Mouse (Mus musculus) embryonic fibroblast, embryonic 13.5 days (primary cell): ENCODE results near the gene Lin54. TPM values are rescaled to one million over a fixed set of nuclear protein-coding genes. Genes with fewer than 3 reads are reported as not detected.

Experiments used
- H3K27ac ChIP-seq: 2 replicates; pipeline ENCODE4 v1.5.1; 2012; ENCODE audit warnings: low read length, control low read depth, inconsistent platforms; ENCODE audit not compliant: insufficient read depth
- H3K4me1 ChIP-seq: 2 replicates; pipeline ENCODE4 v1.6.1; 2011; ENCODE audit warnings: low read length; ENCODE audit not compliant: control insufficient read depth, insufficient read depth
- H3K4me3 ChIP-seq: 2 replicates; pipeline ENCODE4 v1.5.1; 2011; ENCODE audit warnings: mild to moderate bottlenecking, control low read depth, low read length; ENCODE audit not compliant: insufficient read depth
- CTCF ChIP-seq: IDR thresholded peaks from 2 replicates; pipeline ENCODE4 v1.5.1; 2011; ENCODE audit warnings: mild to moderate bottlenecking, control low read depth, low read length, moderate library complexity, borderline replicate concordance; ENCODE audit not compliant: insufficient read depth
- POLR2A ChIP-seq: IDR thresholded peaks from 2 replicates; pipeline ENCODE4 v1.6.1; 2011; ENCODE audit warnings: low read depth, mild to moderate bottlenecking, control low read depth, low read length, moderate library complexity
- polyA plus RNA-seq: library from polyadenylated mRNA; stranded (reverse); fragments of >200 nt; gene quantifications from 2 replicates; pipeline ENCODE4 v1.2.4, GENCODE M21; 2011; ENCODE audit warnings: low read depth; ENCODE audit not compliant: missing spikeins, insufficient read length

Lin54 gene
- polyA plus RNA-seq, 1 experiment: 23.8 TPM

- TF ChIP-seq CTCF: no peak
- TF ChIP-seq POLR2A: no peak
- peaks cover 13% of the 10 kb centered on the region for H3K4me1 ChIP-seq
- H3K4me3 ChIP-seq: no peak overlapping the region
- no peak overlapping the region for H3K27ac ChIP-seq
These were observed 8.7 kb downstream of the Lin54 start for GRCm38 (mm10) chr5:100491704-100492103.

- no peak for TF ChIP-seq POLR2A
- Histone ChIP-seq H3K27ac (no peak overlapping the region), H3K4me3 (no peak overlapping the region), H3K4me1 (peaks cover 13% of the 10 kb centered on the region)
These were observed 11.1 kb downstream of the Lin54 start for GRCm38 (mm10) chr5:100489340-100489739.

GRCm38 (mm10) chr5:100488231-100488630, 12.2 kb downstream of the Lin54 start:
- Histone ChIP-seq H3K4me3 (no peak overlapping the region), H3K27ac (no peak overlapping the region), H3K4me1 (peaks cover 13% of the 10 kb centered on the region)
- TF ChIP-seq CTCF: no peak
- TF ChIP-seq POLR2A: no peak

GRCm38 (mm10) chr5:100487120-100487519, 13.3 kb downstream of the Lin54 start:
- TF ChIP-seq POLR2A (no peak), CTCF (no peak)
- Histone ChIP-seq H3K4me1 (peaks cover 13% of the 10 kb centered on the region), H3K27ac (no peak overlapping the region), H3K4me3 (no peak overlapping the region)

- Histone ChIP-seq H3K27ac (no peak overlapping the region), H3K4me3 (no peak overlapping the region), H3K4me1 (no peaks in the 10 kb centered on the region)
- no peak for TF ChIP-seq POLR2A
- no peak for TF ChIP-seq CTCF
These were observed 16.9 kb downstream of the Lin54 start for GRCm38 (mm10) chr5:100483569-100483968.

- H3K4me3 ChIP-seq: no peak overlapping the region
- H3K27ac ChIP-seq: no peak overlapping the region
- TF ChIP-seq CTCF: no peak
- TF ChIP-seq POLR2A: no peak
These were observed 22.8 kb downstream of the Lin54 start for GRCm38 (mm10) chr5:100477604-100478003.

GRCm38 (mm10) chr5:100476328-100476727, 24.1 kb downstream of the Lin54 start:
- no peak overlapping the region for H3K27ac ChIP-seq
- no peaks in the 10 kb centered on the region for H3K4me1 ChIP-seq
- no peak for TF ChIP-seq CTCF
- TF ChIP-seq POLR2A: no peak
- H3K4me3 ChIP-seq: no peak overlapping the region

More at GRCm38 (mm10) chr5:100477604-100478003, 22.8 kb downstream of the Lin54 start:
- H3K4me1 ChIP-seq: no peaks in the 10 kb centered on the region

GRCm38 (mm10) chr5:100467336-100467735, 33.1 kb downstream of the Lin54 start:
- no peak for TF ChIP-seq CTCF
- TF ChIP-seq POLR2A: no peak
- H3K4me3 ChIP-seq: no peak overlapping the region
- no peaks in the 10 kb centered on the region for H3K4me1 ChIP-seq
- no peak overlapping the region for H3K27ac ChIP-seq

- no peak overlapping the region for H3K4me3 ChIP-seq
- no peaks in the 10 kb centered on the region for H3K4me1 ChIP-seq
- no peak for TF ChIP-seq POLR2A
- TF ChIP-seq CTCF: no peak
- H3K27ac ChIP-seq: no peak overlapping the region
These were observed 33.8 kb downstream of the Lin54 start for GRCm38 (mm10) chr5:100466624-100467023.

GRCm38 (mm10) chr5:100462374-100462773, 38.1 kb downstream of the Lin54 start:
- no peak for TF ChIP-seq POLR2A
- no peak for TF ChIP-seq CTCF
- Histone ChIP-seq H3K4me1 (no peaks in the 10 kb centered on the region), H3K27ac (no peak overlapping the region), H3K4me3 (no peak overlapping the region)

- H3K4me1 ChIP-seq: no peaks in the 10 kb centered on the region
- no peak overlapping the region for H3K4me3 ChIP-seq
- no peak for TF ChIP-seq CTCF
- no peak for TF ChIP-seq POLR2A
- H3K27ac ChIP-seq: no peak overlapping the region
These were observed 38.9 kb downstream of the Lin54 start for GRCm38 (mm10) chr5:100461526-100461925.
